ENCODE assay signal across 8 mouse cellular contexts in genomic region chr1:91600671-91601361, GRCm38 (mm10).
A peak's percentile ranks its signal among the peaks of the same experiment; 100 is the strongest.
DNase-seq lines count a peak whose midpoint lies in the region; ATAC-seq and TF ChIP-seq lines count a peak whose summit lies in the region.

No protein-coding gene starts in this region.

- no peak overlapping the region for H3K9ac ChIP-seq in limb, embryonic 15.5 days

- H3K27me3 ChIP-seq in limb, embryonic 15.5 days, result peaks cover 6% of the 10 kb centered on the region; the same call in 1 of the 2 replicates

- no peak overlapping the region for H3K4me2 ChIP-seq in limb, embryonic 15.5 days

- ATAC-seq in limb, embryonic 15.5 days (ENCODE audit: insufficient number of reproducible peaks, low FRiP score, low TSS enrichment, low read depth), result peak; percentile 74

- no peaks in the 10 kb centered on the region for H3K36me3 ChIP-seq in limb, embryonic 15.5 days

- WGBS in limb, embryonic 15.5 days, result 13% methylated on average over 9 of the region's 9 CpGs
- WGBS in olfactory bulb, adult 2 months, result 35% methylated on average over 9 of the region's 9 CpGs

- no peak overlapping the region for H3K4me3 ChIP-seq in embryonic fibroblast, embryonic 13.5 days (ENCODE audit: insufficient read depth, low read length)
- no peak overlapping the region for H3K4me3 ChIP-seq in limb, embryonic 15.5 days
- H3K4me3 ChIP-seq in olfactory bulb, adult 2 months (ENCODE audit: insufficient read depth, low read depth, low read length), result no peak overlapping the region

- peak; percentile 67; the same call in 1 of the 2 replicates for TF ChIP-seq CTCF in embryonic fibroblast, embryonic 13.5 days (IDR thresholded peaks at IDR 0.05; ENCODE audit: borderline replicate concordance, insufficient read depth, low read length)
- peak; percentile 47; the same call in 1 of the 2 replicates for TF ChIP-seq CTCF in olfactory bulb, adult 2 months (IDR thresholded peaks at IDR 0.05; ENCODE audit: insufficient read depth, low read depth, low read length)

- H3K4me1 ChIP-seq in embryonic fibroblast, embryonic 13.5 days (ENCODE audit: control insufficient read depth, insufficient read depth, low read length), result no peaks in the 10 kb centered on the region
- peaks cover 37% of the 10 kb centered on the region for H3K4me1 ChIP-seq in limb, embryonic 15.5 days
- H3K4me1 ChIP-seq in olfactory bulb, adult 2 months (ENCODE audit: control insufficient read depth, insufficient read depth, low read length), result peaks cover 17% of the 10 kb centered on the region; the same call in 1 of the 2 replicates

- peak; percentile 75 for DNase-seq in 3134 (ENCODE audit: extremely low read depth, insufficient read length, low spot score)
- DNase-seq in adrenal gland, postnatal 36 days, result peak; percentile 77 to 83
- DNase-seq in heart, adult 9 months (ENCODE audit: low spot score in 2 of 2), result peak; percentile 31 to 64
- peak; percentile 32 for DNase-seq in kidney, adult 9 months
- peak; percentile 82 to 90 for DNase-seq in thymus, postnatal 36 days

- H3K9me3 ChIP-seq in limb, embryonic 15.5 days, result no peaks in the 10 kb centered on the region

- no peak overlapping the region for H3K27ac ChIP-seq in embryonic fibroblast, embryonic 13.5 days (ENCODE audit: insufficient read depth, low read length)
- H3K27ac ChIP-seq in limb, embryonic 15.5 days, result peak overlapping the region; percentile 79
- H3K27ac ChIP-seq in olfactory bulb, adult 2 months (ENCODE audit: insufficient read depth, low read depth, low read length), result no peak overlapping the region

- TF ChIP-seq POLR2A in embryonic fibroblast, embryonic 13.5 days (IDR thresholded peaks at IDR 0.05; ENCODE audit: low read depth, low read length), result no peak
- no peak for TF ChIP-seq POLR2A in olfactory bulb, adult 2 months (IDR thresholded peaks at IDR 0.05; ENCODE audit: insufficient read depth, low read depth, low read length)

Comparison
In these comparisons a context has a peak if more than half of its experiments do, and no peak if none do; other contexts are left out.
1. DNase-seq: peak in every context shown above with its lines; median percentile 86 in thymus, postnatal 36 days; 80 in adrenal gland, postnatal 36 days; 75 in 3134; 48 in heart, adult 9 months; 32 in kidney, adult 9 months.